Comparison of ENCODE assay signal across 8 mouse cellular contexts in genomic region chr3:89337721-89338578, GRCm38 (mm10). TPM values are rescaled to one million over a fixed set of nuclear protein-coding genes. Genes with fewer than 3 reads are reported as not detected.
DNase-seq lines count a peak whose midpoint lies in the region; ATAC-seq and TF ChIP-seq lines count a peak whose summit lies in the region.

TSS of gene Efna4 (minus strand) at chr3:89338028.

- DNase-seq in layer of hippocampus, adult 2 months (ENCODE audit: low spot score in 2 of 2): no peak
- DNase-seq in layer of hippocampus, postnatal 25 days (ENCODE audit: extremely low spot score in 1 of 2, low spot score in 1 of 2): no peak
- DNase-seq in adrenal gland, postnatal 10 days: peak; percentile 63
- DNase-seq in forelimb bud, embryonic 11.5 days (ENCODE audit: low read depth, low spot score): peak; percentile 90
- peak; percentile 61 for DNase-seq in kidney, adult 18-20 months

- TF ChIP-seq CTCF in layer of hippocampus, adult 2 months (conservative IDR thresholded peaks at IDR 0.05): no peak

- peaks cover 50% of the 10 kb centered on the region for H3K4me1 ChIP-seq in lung, embryonic 15.5 days
- H3K4me1 ChIP-seq in stomach, embryonic 14.5 days (ENCODE audit: control insufficient read depth, insufficient read depth, low read length): peaks cover 33% of the 10 kb centered on the region

- no peaks in the 10 kb centered on the region for H3K9me3 ChIP-seq in lung, embryonic 15.5 days
- no peaks in the 10 kb centered on the region for H3K9me3 ChIP-seq in stomach, embryonic 14.5 days (ENCODE audit: control insufficient read depth, low read depth, low read length)

- peaks cover 22% of the 10 kb centered on the region for H3K36me3 ChIP-seq in lung, embryonic 15.5 days
- H3K36me3 ChIP-seq in stomach, embryonic 14.5 days (ENCODE audit: control insufficient read depth, insufficient read depth, low read length): peaks cover 17% of the 10 kb centered on the region; the same call in 1 of the 2 replicates

- no peaks in the 10 kb centered on the region for H3K27me3 ChIP-seq in lung, embryonic 15.5 days
- H3K27me3 ChIP-seq in stomach, embryonic 14.5 days (ENCODE audit: control insufficient read depth, insufficient read depth, low read length): no peaks in the 10 kb centered on the region

- under 1% methylated on average over 44 of the region's 44 CpGs for WGBS in lung, embryonic 15.5 days
- under 1% methylated on average over 44 of the region's 44 CpGs for WGBS in stomach, embryonic 14.5 days

- peak within 1 kb of the TSS; percentile 76 for H3K4me2 ChIP-seq in lung, embryonic 15.5 days
- H3K4me2 ChIP-seq in stomach, embryonic 14.5 days (replicated peaks; ENCODE audit: low read depth, low read length): peak within 1 kb of the TSS; percentile 73

- H3K4me3 ChIP-seq in layer of hippocampus, adult 2 months: peak within 1 kb of the TSS; percentile 66
- H3K4me3 ChIP-seq in lung, embryonic 15.5 days: peak within 1 kb of the TSS; percentile 87
- H3K4me3 ChIP-seq in stomach, embryonic 14.5 days (ENCODE audit: low read depth, low read length): peak within 1 kb of the TSS; percentile 89

- peak within 1 kb of the TSS; percentile 83 for H3K27ac ChIP-seq in layer of hippocampus, adult 2 months
- peak within 1 kb of the TSS; percentile 88 for H3K27ac ChIP-seq in lung, embryonic 15.5 days
- H3K27ac ChIP-seq in stomach, embryonic 14.5 days (ENCODE audit: low read length): peak within 1 kb of the TSS; percentile 92

- peak; percentile 86 for ATAC-seq in lung, embryonic 15.5 days (ENCODE audit: borderline replicate concordance, extremely low read depth, low FRiP score, low TSS enrichment)
- ATAC-seq in stomach, embryonic 14.5 days (ENCODE audit: insufficient number of reproducible peaks, insufficient read depth, low FRiP score, low read depth): peak; percentile 87
- no peak for ATAC-seq in monocyte, adult 5-6 weeks (replicated peaks; ENCODE audit: insufficient number of reproducible peaks, low FRiP score, low TSS enrichment, poor library complexity, severe bottlenecking)

- H3K9ac ChIP-seq in lung, embryonic 15.5 days: peak within 1 kb of the TSS; percentile 91
- H3K9ac ChIP-seq in stomach, embryonic 14.5 days (replicated peaks; ENCODE audit: low read depth, low read length): peak within 1 kb of the TSS; percentile 82

RNA-seq across cellular contexts. Expression of gene Efna4, which starts in this region (rescaled TPM):
- total RNA-seq in layer of hippocampus, adult 2 months (2021): under 1 TPM; 0.61 to 0.96 TPM
- under 1 TPM; 0.68 to 0.98 TPM for total RNA-seq in layer of hippocampus, postnatal 25 days (2021)
- total RNA-seq in adrenal gland, postnatal 10 days (2021): 1 to 10 TPM; 1.7 to 2.2 TPM
- polyA plus RNA-seq in lung, embryonic 15.5 days (2015; fragmentation: Nextera tagmentation; extraction: Ambion mirVana): 29.0 and 29.9 TPM in 2 replicates
- polyA plus RNA-seq in stomach, embryonic 14.5 days (2014; fragmentation: Nextera tagmentation; extraction: Ambion mirVana): 24.0 and 25.3 TPM in 2 replicates
- total RNA-seq in monocyte, adult 5-6 weeks (2017): not detected in 3 replicates

Comparison
In these comparisons a context has a peak if more than half of its experiments do, and no peak if none do; other contexts are left out.
1. DNase-seq: peak in adrenal gland, postnatal 10 days (single experiment), forelimb bud, embryonic 11.5 days (single experiment) and kidney, adult 18-20 months (single experiment); none in layer of hippocampus, adult 2 months (0 of 2) and layer of hippocampus, postnatal 25 days (0 of 2).
2. Peak in every context shown above with its lines, with median percentiles within 50 percentile points of each other: H3K27ac ChIP-seq and H3K4me3 ChIP-seq.